Mouse (Mus musculus): ENCODE results near the gene Tex14.

GRCm38 (mm10) chr11:87580543-87581085 is 175.7 kb downstream of the Tex14 start:
- TF ChIP-seq CTCF (IDR thresholded peaks at IDR 0.05; ENCODE audit: borderline replicate concordance, extremely low read depth, insufficient read depth, insufficient read length) = no peak
- no peak for TF ChIP-seq POLR2A (IDR thresholded peaks at IDR 0.05; ENCODE audit: borderline replicate concordance, extremely low read depth, insufficient read depth, insufficient read length, poor library complexity, severe bottlenecking)
